Mouse (Mus musculus) retina, embryonic 14.5 days (tissue): ENCODE results near the gene Fhdc1.

Experiments
- DNase-seq: peaks from one replicate; pipeline ENCODE4 v3.0.0-alpha.2; 2015; ENCODE audit warnings: low spot score

Fhdc1 gene

DNA sequence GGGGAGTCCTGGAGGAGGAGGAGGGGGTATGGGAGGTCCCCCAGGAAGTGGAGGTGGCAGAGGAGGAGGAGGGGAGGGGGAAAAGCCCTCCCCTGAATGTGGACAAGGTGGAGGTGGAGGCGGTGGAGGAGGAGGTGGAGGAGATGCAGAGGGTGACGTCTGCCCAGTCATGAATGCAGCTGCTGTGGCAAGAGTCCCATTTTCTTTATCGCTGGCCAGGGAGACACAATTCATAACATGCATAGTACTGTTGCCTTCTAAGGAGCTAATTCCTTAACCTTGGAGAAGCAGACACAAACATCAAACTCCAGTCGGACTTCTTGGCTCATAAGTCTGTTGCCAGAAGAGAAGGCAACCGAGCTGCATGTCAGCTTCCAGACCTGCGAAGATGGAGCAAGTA lies 5.8 kb downstream of the Fhdc1 start:
- no peak for DNase-seq

DNA sequence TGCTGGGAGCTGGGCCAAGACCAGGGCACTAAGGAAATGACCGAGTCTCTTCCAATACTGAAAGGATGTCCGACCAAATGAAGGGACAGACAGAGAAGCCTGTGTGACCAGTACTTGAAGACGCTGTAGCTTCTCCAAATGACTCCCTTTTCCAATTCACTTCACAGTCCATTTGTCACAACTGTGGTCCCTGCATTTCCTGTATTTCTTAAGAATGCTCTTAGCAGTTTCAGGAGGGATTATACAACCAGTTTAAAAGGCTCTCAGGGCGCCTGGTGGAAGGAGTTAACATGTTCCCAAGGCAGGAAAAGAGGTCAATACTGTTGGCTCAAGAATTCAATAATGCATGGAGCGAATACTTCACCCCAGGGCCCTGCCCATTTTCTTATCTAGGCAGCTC lies 7.3 kb downstream of the Fhdc1 start:
- DNase-seq: peak; percentile 26

DNA sequence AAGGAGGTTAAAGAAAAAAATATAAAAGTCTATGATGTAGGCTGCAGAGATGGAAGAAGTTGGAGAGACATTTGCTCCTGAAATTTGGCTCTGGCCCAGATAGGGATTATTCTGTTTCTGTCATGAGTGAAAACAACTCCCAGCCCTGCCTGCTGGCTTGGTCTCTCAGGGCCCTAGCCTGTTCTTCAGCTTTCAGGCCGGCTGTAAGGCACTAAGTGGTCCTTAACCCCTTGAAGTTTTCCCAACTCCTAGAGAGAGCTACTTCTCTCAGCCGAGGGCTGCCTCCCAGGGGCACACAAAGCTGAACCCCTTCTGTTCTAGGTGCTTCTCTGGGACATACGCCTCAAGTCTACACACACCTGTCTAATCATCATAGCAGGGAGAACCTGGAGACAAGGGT lies 7.7 kb downstream of the Fhdc1 start:
- DNase-seq: no peak

DNA sequence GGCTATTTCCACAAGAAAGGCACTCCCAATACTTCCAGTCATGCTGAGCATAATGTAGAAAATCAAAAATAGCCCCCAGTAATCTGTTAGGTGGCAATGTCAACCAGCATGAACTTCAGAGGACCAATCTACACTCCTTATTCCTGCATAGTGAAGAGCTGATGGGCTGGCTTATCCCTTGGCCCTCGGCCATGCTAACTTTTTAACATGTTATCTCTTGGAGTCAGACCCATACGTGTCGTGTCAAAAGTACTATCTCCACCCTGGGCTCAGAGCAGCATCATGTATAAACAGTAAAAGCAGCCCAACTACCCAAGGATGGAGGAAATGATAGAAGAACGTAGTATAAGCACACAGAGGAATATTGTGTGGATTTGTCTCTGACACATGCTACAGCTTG lies 9.1 kb downstream of the Fhdc1 start:
- DNase-seq: no peak

GRCm38 (mm10) chr3:84468111-84468453 lies 12.1 kb downstream of the Fhdc1 start:
- no peak for DNase-seq

DNA sequence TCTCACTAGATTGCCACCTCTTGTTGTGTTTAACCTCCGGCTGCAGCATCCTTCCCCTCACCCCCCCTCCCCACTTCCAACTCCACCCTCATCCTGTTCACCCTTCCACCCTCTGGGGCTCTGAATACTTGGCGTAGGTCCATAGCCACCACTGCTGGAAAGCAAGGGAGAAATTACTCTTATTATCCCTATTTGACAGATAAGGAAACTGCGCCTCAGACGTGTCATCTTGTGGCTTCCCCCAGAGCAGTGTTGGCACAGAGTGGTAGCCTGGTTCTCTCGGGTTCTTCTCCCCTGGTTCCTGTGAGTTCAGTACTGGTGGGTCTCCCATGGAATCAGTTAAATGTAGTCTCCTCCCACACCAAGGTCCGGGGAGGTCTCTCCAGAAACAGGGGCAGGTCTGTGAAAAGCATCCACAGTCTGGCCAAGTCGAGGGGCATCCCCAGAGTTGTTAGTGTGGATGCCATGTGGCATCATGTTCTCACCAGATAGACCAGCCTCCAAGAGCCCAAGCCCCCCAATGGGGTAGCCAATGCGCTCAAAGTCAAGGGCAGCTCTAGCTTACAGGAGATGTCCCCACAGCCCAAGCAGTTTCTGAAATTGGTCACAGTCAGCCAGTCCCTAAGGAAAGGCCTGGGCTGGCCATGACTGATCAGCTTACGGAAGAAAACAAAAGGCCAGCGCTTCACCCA lies 12.7 kb downstream of the Fhdc1 start:
- DNase-seq: no peak

DNA sequence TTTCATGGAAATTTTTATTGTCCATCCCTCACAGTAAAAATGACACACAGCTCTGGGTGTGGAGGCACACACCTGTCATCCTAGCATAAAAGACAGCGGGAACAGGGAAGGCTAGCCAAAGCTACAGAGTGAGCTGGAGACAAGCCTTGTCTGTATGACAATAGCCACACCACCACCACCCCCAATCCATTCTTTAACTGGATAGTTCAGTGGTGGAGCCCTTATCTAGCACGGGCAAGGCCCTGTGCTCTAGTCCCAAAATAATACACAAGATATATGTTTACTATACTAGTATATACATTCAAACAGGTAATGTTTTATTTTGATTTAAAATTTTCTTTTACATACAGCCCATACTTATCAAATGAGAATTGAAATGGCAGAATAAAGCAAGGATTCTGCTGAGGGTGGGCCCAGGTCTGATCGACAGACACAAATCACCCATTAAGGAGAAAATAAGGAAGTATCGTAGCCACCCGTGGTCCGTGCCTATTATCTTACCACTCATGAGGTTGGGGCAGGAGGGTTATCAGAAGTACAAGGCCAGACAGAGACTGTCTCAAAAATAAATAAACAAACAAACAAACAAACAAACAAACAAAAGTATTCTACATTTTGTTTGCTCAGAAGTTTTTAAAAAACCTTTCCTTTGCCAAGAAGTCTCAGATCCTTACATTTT lies 14.3 kb downstream of the Fhdc1 start:
- DNase-seq: no peak

DNA sequence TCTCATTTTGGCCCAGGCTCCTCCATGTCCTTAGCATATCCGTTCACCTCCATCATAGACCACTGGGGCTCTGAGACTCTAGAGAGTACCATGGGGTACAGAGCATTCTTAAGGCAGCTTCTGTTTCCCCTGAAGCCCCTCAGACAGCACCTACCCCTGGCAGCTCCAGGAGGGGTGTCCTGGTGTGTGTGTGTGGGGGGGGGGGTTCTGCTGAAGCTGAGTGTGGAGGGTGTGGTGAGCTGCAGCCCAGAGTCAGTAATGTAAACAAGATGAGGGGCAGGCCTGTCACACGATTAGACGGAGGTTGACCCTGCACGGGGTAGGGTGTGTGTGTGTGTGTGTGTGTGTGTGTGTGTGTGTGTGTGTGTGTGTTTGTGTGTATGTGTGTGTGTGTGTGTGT lies 18.5 kb downstream of the Fhdc1 start:
- peak; percentile 18 for DNase-seq

GRCm38 (mm10) chr3:84460952-84461351 lies 19.3 kb downstream of the Fhdc1 start:
- DNase-seq: no peak

- no peak for DNase-seq
Observed at GRCm38 (mm10) chr3:84460499-84460898, 19.7 kb downstream of the Fhdc1 start.

- no peak for DNase-seq
Observed at GRCm38 (mm10) chr3:84455733-84456417, 24.4 kb downstream of the Fhdc1 start.

GRCm38 (mm10) chr3:84450651-84451050 lies 29.6 kb downstream of the Fhdc1 start:
- DNase-seq: no peak

DNA sequence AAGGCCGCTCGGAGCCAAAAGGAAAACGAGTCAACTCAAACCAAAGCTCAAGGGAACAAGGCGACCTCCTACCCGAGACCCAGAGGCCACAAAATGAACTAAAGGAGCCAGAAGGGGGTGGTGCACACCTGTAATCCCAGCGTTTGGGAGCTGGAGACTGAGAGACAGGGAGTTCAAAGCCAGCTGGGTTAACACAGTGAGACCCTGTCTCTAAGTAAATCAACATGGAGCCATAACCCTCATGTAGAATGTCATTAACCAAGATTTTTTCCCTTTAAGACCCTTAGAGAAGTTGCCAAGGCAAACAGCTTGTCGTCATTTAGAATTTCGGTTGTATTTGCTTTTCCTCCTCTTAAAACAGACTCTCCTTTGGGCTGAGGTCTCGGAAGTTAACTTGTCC lies 31.2 kb downstream of the Fhdc1 start:
- DNase-seq: no peak

- DNase-seq: no peak
Observed at GRCm38 (mm10) chr3:84447803-84448202, 32.4 kb downstream of the Fhdc1 start.

DNA sequence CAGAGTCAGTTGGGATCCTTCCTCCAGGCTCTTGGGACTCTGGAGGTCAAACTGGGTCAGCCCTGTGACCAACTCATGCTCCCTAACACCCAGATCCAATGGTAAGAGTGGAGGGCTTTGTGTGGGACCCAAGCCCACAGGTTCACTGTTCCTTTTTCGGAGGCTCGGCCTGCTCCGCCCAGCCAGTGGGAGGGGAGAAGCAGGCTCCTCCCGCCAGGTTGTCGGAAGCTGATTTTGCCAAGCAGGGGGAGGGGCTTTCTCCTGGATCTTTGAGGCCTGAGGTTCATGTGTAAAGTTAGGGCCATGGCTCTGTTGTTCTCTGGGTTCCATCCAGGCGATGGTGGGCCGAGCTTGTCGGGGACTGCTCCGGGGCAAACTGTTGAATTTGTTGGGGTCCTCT lies 34.4 kb downstream of the Fhdc1 start:
- no peak for DNase-seq

DNA sequence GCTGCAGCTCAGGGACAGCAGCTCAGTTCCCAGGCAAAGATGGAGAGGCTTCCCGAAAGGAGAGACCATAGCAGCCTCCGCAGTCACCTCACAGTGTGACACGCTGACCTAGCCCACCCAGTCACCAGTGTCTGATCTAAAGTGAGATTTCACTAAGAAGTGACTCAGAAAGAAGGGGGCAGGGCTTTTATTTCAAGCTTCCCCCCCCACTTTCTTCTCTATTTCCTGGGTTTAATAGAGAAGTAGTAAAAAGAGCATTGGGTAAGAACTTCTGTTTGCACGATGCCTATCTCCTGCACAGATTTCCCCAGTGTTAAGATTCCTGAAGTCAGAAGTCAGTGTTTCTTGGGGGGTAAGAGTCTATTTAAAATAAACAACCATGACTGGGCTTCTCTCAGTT lies 37.3 kb downstream of the Fhdc1 start:
- DNase-seq: no peak

GRCm38 (mm10) chr3:84439431-84440210 lies 40.6 kb downstream of the Fhdc1 start:
- no peak for DNase-seq

DNA sequence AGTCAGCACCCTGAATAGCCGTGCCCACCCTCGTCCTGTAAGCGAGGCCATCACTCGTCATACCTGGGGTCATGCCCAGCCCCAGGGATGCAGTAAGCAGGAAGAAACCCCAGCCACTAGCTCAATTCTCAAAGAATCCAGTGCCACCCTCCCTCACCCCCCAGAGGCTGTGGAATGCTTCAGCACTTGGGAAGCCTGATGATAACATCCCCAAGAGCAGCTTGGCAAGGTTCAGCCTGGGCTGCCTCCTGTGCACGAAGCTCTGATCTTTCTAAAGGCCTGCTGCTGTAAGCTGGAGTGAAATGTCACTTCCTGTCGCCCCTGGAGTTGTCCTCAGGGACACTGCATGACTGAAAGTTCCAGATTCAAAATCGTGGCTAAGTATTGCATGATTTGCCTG lies 41.4 kb downstream of the Fhdc1 start:
- DNase-seq: no peak

GRCm38 (mm10) chr3:84438118-84438517 lies 42.1 kb downstream of the Fhdc1 start:
- no peak for DNase-seq

DNA sequence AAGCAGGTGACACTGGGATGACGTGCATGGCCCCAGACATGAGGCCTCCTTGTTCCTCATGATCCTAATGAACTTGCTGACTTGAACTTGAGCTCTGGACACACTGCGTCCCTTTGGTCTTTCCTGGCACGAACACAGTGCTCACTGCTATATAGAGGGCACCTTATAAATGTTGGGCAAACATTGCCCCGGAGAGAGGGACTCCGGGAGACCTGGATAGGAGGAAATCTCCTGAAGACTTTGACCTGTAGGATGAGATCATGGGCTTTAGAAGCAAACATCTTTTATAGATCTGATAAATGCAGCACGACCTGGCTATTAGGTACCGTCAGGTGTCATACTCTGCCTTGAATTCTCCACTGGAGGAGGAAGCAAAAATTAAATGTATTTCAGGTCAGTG lies 43.3 kb downstream of the Fhdc1 start:
- DNase-seq: no peak

- peak; percentile 71 for DNase-seq
Observed at GRCm38 (mm10) chr3:84435288-84436043, 44.8 kb downstream of the Fhdc1 start.
